Mouse (Mus musculus) adrenal gland, postnatal 10 days (tissue): ENCODE measurements around the gene Lpin2. TPM values are rescaled to one million over a fixed set of nuclear protein-coding genes. Genes with fewer than 3 reads are reported as not detected.
A peak's percentile ranks its signal among the peaks of the same experiment; 100 is the strongest.

ENCODE experiments used
- DNase-seq: peaks from one replicate; pipeline ENCODE4 v3.0.0; 2021; ENCODE audit warnings: mixed read lengths
- total RNA-seq, 2 experiments: library from RNA; stranded (reverse); gene quantifications; 2 replicates each; pipeline ENCODE4 v1.2.3; 2021

Gene Lpin2
- total RNA-seq, 2 experiments from 2014 or later = 39.2 to 42.3 TPM

- DNase-seq = no peak
Measured at GRCm38 (mm10) chr17:71171161-71171560, 11.2 kb upstream of the Lpin2 start.

DNA sequence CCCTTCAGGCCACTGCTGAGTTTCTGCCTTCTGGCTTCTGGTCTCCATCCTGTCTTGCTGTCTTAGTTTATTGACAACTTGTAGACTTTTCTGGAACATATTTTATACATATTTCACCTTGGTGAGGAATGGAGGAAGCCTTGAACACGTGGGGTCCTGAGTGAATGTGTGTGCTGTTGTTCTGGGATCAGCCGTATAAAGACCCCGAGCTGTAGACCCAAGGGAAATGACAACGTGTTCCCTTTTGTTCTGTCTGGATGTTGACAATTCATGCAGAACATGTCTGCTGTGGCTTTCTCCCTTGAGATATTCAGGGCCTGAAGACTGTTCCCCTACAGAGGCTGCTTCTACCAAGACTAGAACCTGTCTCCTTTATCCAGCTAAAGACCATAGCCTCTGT lies 5.0 kb upstream of the Lpin2 start:
- no peak for DNase-seq

- no peak for DNase-seq
Measured at GRCm38 (mm10) chr17:71177949-71178348, 4.4 kb upstream of the Lpin2 start.

DNA sequence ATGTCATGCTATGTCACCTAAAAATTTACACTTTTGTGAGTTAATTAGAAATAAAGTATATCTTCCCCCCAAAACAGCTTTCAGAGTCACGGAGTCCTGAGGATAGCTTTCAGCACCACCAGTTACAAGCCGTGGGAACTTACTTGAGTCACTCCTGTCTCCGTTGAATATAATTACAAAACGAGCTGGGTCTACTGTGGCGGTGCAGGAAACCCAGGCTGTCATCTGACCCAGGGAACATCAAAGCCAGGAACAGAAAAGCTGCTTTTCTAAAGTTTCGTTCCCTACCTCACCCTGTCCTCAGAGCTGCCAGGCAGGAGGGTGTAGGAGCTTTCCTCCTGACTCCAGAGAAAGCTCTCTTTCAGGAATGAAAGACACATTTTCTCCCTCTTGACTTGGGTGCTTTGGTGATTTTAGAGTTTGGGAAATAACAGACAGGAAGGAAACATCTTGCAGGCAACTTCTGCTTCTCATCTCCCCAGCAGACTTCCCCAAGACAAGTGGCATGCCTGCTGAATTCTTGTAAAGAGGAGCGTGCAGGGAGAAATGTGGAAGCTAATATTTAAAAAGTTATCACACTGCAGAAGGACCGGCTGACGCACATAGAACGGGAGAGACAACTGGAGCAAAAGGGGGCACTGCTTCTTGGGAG lies 3.7 kb upstream of the Lpin2 start:
- no peak for DNase-seq

- no peak for DNase-seq
Measured at GRCm38 (mm10) chr17:71179551-71180309, 2.6 kb upstream of the Lpin2 start.

DNA sequence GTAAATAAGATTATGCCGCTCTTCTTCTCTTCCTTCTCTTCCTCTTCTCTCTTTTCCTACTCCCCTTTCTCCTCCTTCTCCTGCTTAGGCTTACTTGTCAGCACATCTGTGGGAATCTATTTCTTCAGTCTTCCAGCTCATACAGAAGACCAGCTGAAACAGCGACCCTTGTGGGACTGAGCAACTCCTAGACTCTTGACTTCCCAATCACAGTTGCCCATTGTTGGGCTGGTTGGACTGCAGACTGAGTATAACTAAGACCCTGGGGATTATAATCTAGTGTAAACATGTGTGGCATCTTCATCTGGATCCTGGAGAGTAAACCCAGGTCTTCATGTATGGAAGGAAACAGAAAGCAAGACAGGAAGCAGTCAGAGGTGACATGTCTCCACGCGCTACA lies 1.8 kb upstream of the Lpin2 start:
- no peak for DNase-seq

DNA sequence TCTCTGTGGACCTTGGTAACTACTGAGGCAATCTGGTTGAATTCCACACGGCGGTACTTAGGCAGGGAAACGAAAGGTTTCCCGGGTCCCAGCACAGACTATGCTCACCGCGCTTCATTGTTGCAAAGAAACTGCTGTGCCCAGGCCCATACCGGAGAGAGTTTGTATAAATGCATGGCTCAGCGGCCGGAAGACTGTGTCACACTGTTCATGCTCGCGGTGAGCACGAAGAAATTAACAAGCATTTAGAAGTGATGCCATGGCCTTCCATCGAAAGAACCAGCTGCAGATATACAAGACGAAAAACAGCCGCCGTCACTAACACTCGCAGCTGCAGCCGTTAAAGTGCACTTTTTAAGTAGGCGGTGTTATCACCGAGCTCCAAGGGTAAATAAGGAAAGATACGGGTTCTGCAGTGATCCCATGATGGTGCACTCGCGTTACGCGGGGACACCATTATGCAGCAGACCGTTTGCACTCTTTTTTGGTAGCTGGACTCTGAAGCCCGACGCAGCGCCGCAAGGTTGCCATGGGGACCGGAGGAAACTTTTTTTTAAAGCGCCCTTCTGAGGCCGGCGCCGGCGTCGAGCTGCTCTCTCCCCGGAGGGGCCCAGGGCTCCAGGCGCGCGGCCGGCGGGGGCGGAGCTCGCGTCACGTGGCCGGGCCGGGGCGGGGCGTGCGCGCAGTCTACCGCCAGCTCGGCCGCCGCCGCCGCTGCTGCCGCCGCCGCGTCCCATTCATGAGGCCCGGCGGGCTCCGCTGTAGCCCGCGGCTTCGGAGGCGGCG lies 704 bp downstream of the Lpin2 start:
- DNase-seq = peak; percentile 96

DNA sequence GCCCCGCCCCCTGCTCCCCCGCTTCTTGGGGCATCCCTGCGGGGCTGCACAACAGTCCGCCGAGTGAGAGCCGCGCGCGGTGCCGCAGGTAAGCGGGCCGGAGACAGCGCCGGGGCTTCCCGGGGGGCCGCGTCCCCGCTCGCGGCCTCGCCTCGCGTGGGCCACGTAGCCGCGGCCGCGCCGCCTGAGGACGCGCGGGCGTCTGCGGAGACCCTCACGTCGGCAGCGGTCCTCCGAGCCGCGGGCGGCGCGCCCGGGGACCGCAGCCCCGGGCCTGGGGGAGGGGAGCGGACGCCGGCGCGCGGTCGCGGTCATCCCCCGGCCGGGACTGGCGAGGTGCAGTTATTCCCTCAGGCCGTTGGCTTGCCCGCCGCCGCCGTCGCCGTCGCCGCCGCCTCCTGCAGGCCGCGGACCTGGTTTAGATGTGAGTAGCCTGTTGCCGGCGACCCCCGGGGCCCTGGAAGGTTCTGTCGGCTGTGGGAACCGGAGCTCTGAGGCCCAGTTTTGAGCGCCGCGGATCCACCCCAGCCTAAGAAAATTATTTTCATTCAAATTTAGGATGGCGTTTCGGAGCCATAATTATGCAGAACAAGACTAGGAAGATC lies 1.4 kb downstream of the Lpin2 start:
- DNase-seq = peak; percentile 53

DNA sequence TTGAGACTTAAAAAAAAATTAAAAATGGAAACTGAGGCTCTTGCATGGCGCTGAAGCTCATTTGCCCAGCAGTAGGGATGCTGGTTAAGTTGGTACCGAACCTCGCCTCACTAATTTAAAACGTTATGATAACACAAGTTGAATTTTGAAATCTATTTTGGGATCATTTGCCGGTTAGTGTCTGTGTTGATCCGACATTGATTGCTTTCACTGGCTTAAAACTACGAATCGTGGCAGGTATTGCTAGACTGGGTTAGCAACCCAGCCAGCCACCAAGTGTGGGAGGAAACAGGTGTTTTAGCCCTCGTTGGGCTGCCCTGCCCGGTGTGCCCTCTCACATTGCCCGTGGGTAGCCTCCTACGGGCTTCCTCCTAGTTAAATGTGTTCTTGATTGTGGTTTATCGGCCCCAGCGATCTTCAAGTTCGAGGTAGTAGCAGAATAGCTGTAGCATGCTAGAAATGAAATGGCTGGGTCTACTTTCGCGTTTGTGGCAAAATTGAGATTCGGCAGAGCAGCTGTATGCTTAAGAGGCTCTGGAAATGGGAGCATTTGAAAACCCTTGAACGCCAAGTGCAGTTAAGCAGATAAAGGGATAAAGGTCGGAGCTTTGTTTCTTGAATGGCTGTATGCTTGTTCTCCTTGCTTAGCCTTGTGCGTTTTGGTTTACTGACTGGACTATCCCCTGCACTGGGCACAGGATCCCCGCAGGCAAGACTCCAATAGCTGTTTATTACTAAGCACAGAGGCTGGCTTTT lies 2.2 kb downstream of the Lpin2 start:
- DNase-seq = peak; percentile 40

DNA sequence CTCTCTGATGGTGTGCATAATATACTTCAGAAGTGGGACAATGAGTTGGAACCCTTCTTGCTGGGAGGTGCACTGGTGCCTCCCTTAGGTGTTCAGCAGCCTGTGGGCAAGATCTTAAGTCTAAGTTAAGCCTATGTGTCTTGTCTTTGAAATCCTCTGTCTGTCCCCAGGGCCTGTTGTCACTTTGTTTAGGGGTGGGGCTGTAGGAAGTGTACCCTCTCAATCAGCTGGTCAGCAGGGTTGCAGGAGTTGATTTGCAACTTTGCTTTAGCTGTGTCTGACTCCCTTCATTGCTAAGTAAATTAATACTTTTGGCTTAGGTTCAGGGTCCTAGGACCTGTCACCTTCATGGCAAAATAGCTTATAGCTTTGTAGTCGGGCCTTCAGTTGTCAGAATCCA lies 3.0 kb downstream of the Lpin2 start:
- no peak for DNase-seq

DNA sequence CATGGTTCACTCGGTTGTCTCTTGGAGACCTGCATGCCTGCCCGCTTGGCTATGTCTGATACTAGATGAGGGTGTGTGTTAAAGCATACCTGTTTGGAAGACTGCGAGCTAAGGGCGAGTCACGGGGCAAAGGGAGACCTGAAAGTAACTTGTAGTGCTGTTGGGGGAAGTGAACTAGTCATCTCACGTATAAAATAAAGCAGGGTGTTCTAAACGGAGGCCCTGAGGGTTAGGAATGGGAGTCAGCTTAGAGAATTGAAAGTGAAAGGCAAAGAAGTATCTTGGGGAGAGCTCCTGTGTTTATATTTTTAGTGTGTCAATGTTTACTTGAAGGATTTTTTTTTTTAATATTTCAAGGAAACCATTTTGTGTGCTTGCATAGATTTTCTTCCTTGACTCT lies 8.2 kb downstream of the Lpin2 start:
- no peak for DNase-seq

- DNase-seq = no peak
Measured at GRCm38 (mm10) chr17:71191063-71191462, 8.7 kb downstream of the Lpin2 start.

GRCm38 (mm10) chr17:71191651-71192419 lies 9.5 kb downstream of the Lpin2 start:
- DNase-seq = no peak

GRCm38 (mm10) chr17:71193019-71193418 lies 10.7 kb downstream of the Lpin2 start:
- no peak for DNase-seq

- DNase-seq = no peak
Measured at GRCm38 (mm10) chr17:71193485-71193884, 11.1 kb downstream of the Lpin2 start.

DNA sequence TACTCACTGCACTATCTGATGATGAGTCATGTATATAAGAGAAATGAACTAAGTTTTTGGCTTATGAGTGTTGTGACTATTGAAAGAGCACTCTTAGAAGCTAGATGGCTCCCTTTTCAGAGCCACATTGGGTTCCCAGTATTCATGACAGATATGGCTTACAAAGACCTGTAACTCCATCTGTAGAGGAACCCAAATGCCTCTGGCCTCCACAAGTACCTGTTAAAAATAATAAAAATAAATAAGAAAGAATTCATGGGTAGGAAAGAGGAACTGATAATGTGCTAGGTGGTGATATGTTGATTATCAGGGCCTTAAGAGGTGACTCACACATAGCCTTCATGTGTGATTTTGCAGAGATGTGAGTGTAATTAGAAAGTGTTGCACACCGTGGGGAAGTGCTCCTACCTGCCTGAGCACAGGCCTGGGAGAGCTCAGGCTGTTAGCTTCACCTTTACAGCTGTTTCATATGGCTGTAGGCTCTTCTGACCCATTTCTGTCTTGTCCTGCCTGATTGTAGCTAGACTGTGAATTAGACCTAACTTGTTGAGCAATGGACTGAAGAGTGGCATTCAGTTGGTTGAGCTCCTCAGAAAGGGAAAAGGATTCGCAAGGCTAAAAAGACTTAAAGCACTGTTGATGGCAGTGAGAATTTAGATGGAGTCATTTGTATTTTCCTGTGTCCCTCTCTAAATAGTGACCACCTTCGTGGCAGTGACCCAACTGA lies 12.7 kb downstream of the Lpin2 start:
- DNase-seq = no peak

DNA sequence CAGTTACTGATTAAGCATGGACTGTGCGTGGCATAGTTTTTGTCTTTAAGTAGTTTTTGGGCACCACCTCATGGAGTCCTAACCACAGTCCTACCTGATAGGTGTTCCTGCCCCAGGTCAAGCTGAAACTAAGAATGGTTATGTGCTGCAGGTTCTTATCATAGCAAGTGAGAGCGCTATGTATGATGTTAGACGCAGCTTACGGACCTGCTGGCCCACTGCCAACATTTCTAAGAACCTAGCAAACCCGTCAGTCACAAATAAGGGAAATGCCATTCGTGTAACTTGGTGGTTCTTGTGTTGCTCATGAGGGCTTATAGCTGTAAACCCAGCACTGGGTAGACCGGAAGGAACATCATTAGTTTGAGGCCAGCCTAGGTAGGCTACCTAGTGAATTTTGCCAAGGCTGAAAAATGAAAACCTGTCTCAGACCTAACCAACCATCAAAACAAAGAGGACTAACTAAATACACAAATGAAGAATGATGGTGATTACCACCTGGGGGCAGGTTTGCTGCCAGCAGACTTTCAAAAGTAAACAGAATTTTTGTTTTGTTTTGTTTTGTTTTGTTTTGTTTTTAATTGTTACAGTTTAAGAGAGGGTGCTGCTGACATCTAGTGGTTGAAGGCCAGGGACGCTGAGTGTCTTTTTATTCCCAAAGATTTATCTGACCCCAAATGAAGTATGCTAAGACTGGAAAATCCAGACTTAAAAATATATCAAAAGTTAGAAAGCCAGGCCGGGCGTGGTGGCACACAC lies 13.5 kb downstream of the Lpin2 start:
- peak; percentile 55 for DNase-seq

DNA sequence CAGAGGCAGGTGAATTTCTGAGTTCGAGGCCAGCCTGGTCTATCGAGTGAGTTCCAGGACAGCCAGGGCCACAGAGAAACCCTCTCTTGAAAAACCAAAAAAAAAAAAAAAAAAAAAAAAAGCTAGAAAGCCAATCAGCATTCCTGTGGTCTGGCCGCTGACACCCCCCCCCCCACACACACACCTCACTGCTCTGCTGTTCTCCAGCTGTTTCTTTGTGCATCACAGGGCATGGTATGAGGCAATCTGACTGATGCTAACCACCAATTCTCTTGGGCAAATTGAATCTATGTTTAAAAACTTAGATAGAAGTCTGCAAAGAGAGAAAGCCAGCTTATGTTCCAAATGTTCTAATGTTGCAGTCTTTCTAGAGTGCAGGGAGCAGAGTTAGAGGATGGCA lies 14.1 kb downstream of the Lpin2 start:
- no peak for DNase-seq

DNA sequence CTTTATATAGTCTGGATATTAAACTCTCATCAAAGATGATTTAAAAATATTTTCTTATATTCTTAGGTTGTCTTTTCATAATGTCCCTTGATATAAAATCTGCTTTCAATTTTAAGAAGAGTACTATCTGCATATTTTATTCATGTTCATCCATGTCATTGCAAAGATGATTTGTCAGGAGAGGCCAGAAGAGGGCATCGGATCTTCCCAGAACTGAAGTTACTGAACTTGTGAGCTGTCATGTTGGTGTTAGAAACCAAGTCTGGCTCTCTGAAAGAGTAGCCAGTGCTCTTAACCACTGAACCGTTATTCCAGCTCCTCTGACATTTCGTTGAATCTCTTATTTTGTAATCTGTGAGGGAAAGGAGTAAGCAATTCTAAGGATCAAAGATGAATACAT lies 17.0 kb downstream of the Lpin2 start:
- no peak for DNase-seq

DNA sequence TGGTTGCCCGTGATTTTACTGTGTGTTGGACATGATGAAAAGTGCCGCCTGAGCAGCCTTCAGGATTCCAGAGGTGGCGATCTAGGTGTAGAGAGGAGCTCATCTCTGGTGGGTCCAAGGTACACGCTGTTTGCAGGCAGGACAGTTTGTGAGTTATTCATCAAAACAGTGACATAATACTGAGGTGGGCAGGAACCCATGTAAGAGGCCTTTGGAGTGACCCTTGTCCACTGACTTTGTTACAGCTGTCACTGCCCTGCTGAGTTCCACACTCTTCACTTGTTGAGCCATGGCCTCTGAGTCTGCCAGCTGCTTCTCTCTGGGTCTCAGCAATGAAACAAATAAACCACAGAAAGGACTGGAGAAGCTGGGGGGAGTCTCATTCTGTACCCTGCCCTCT lies 19.8 kb downstream of the Lpin2 start:
- no peak for DNase-seq
